Mouse (Mus musculus) lung, postnatal 0 days (tissue): Measurements from ENCODE around the gene Rab34. TPM values are rescaled to one million over a fixed set of nuclear protein-coding genes. Genes with fewer than 3 reads are reported as not detected.

ENCODE experiments used
- ATAC-seq: fragments of 200-750 bp; cut with Nextera tagmentation; 2 replicates; pipeline ENCODE4 v1.8.0; 2017; ENCODE audit warnings: moderate library complexity
- DNase-seq: peaks from one replicate; pipeline ENCODE4 v3.0.0-alpha.2; 2016; ENCODE audit warnings: low spot score
- H3K27ac ChIP-seq: fragments of 300-500 bp; sonication (generic); 2 replicates; pipeline ENCODE4 v1.5.1; 2014; ENCODE audit warnings: antibody characterized with exemption, mild to moderate bottlenecking, low read length, mixed read lengths
- H3K27me3 ChIP-seq: fragments of 300-500 bp; sonication (generic); replicated peaks from 2 replicates; pipeline ENCODE4 v1.6.1; 2014; ENCODE audit warnings: low read length, mixed read lengths; ENCODE audit not compliant: insufficient read depth
- H3K36me3 ChIP-seq: fragments of 300-500 bp; sonication (generic); 2 replicates; pipeline ENCODE4 v1.6.1; 2014; ENCODE audit warnings: low read length, mixed read lengths; ENCODE audit not compliant: insufficient read depth
- H3K4me1 ChIP-seq: fragments of 300-500 bp; sonication (generic); 2 replicates; pipeline ENCODE4 v1.6.1; 2014; ENCODE audit warnings: antibody characterized with exemption, low read depth, low read length, mixed read lengths; ENCODE audit not compliant: insufficient read depth
- H3K4me2 ChIP-seq: fragments of 300-500 bp; sonication (generic); replicated peaks from 2 replicates; pipeline ENCODE4 v1.6.1; 2014; ENCODE audit warnings: low read depth, mild to moderate bottlenecking, low read length, moderate library complexity, mixed read lengths
- H3K4me3 ChIP-seq: fragments of 300-500 bp; sonication (generic); 2 replicates; pipeline ENCODE4 v1.5.1; 2014; ENCODE audit warnings: low read depth, low read length
- H3K9ac ChIP-seq: fragments of 300-500 bp; sonication (generic); replicated peaks from 2 replicates; pipeline ENCODE4 v1.6.1; 2014; ENCODE audit warnings: low read depth, mild to moderate bottlenecking
- H3K9me3 ChIP-seq: fragments of 300-500 bp; sonication (generic); 2 replicates; pipeline ENCODE4 v1.6.1; 2016; ENCODE audit warnings: low read length, mixed read lengths
- CTCF ChIP-seq: IDR thresholded peaks from 2 replicates; pipeline ENCODE4 v1.5.1; 2016; ENCODE audit warnings: antibody characterized with exemption, mild to moderate bottlenecking
- EP300 ChIP-seq: IDR thresholded peaks from 2 replicates; pipeline ENCODE4 v1.6.1; 2016; ENCODE audit warnings: antibody characterized with exemption, mild to moderate bottlenecking, control low read depth
- WGBS: fragments of 180-500 bp; shearing (Covaris S2); extraction: QIAGEN DNeasy Blood & Tissue Kit; methylation state at CpG from one replicate; pipeline ENCODE4 v1.1.7; 2014; 5-methylcytosine and 5-hydroxymethylcytosine counted together
- polyA plus RNA-seq: library from polyadenylated mRNA; unstranded; fragments of >200 nt; fragmentation: Nextera tagmentation; extraction: Ambion mirVana; gene quantifications from 2 replicates; pipeline ENCODE4 v1.2.1, GENCODE M21; 2015

The Rab34 gene
- polyA plus RNA-seq, 1 experiment from 2014 or later = 103 TPM

DNA sequence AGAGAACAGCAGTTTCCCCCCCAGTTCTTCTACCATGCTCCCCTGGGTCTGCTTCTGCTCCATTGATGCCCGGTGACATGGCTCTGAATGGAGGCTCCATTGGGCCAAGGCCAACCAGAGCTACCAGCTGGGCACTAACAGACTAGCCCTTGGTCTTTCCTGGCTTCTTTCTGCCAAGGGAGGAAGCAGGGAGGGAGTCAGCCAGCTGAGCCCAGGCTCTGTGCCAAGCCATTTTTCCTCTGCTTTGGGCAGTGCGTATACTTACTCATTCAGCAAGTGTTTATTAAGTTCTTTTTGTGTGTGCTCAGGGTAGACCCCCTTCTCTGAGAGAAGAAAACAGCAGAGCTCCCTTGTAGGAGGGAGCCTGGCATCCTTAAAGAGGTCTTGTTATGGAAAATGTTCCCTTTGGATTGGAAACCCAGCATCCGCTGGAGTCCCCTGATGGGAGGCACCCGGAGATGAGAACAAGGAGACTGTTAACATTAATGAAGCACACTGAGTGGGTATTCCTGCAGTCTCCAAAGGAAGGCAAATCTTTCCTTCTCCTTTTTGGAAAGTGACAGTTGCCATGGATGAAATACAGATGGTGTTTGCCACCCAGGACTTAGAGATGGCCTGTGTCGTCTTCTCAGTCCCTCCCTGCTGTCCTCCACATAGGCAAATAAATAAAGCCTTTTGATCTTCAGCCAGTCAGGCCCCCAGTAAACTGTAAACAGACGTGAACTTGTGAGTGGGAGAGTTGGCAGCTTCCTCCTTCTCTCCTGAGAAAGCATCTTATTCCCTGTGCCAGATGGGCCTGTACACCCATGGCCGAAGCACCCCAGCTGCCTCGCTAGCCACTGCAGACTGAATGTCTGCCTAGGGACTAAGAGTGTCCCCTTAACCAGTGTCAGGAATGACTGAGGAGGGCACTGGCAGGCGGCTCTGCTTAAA lies 35.7 kb upstream of the Rab34 start:
- ATAC-seq (peak; percentile 77), DNase-seq (peak; percentile 67)
- H3K4me2 ChIP-seq = 0 out of 2 replicates have a peak overlapping the region, but pooled peaks have one; percentile 11
- 26% methylated on average over 9 of the region's 9 CpGs for WGBS
- no peak overlapping the region for H3K4me3 ChIP-seq
- 0 out of 2 replicates have a peak, but pooled peaks cover 9% of the 10 kb centered on the region for H3K36me3 ChIP-seq
- no peaks in the 10 kb centered on the region for H3K9me3 ChIP-seq
- H3K27me3 ChIP-seq = no peaks in the 10 kb centered on the region
- peaks cover 4% of the 10 kb centered on the region; the same call in 1 of the 2 replicates for H3K4me1 ChIP-seq
- H3K9ac ChIP-seq = no peak overlapping the region
- TF ChIP-seq CTCF (no peak), EP300 (no peak)
- peak overlapping the region; percentile 74 for H3K27ac ChIP-seq

DNA sequence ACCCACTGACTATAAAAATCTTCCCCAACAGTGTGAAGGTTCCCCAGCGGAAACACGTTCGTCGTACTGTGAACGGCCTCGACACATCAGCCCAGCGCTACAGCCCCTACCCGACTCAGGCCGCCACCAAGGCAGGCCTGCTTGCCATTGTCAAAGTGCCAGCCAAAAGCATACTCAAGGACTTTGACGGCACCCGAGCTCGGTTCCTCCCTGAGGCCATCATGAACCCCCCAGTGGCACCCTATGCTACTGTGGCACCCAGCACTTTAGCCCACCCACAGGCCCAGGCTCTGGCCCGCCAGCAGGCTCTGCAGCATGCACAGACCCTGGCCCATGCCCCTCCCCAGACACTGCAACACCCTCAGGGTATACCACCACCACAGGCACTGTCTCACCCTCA lies 34.5 kb upstream of the Rab34 start:
- Histone ChIP-seq H3K4me3 (no peak overlapping the region), H3K4me1 (peaks cover 4% of the 10 kb centered on the region; the same call in 1 of the 2 replicates), H3K9ac (no peak overlapping the region), H3K36me3 (0 out of 2 replicates have a peak, but pooled peaks cover 9% of the 10 kb centered on the region), H3K27me3 (no peaks in the 10 kb centered on the region), H3K4me2 (no peak overlapping the region), H3K27ac (peak overlapping the region; percentile 74; the same call in 1 of the 2 replicates), H3K9me3 (no peaks in the 10 kb centered on the region)
- no peak for TF ChIP-seq CTCF
- no peak for TF ChIP-seq EP300
- 66% methylated on average over 13 of the region's 13 CpGs for WGBS
- no peak for DNase-seq
- ATAC-seq = no peak

DNA sequence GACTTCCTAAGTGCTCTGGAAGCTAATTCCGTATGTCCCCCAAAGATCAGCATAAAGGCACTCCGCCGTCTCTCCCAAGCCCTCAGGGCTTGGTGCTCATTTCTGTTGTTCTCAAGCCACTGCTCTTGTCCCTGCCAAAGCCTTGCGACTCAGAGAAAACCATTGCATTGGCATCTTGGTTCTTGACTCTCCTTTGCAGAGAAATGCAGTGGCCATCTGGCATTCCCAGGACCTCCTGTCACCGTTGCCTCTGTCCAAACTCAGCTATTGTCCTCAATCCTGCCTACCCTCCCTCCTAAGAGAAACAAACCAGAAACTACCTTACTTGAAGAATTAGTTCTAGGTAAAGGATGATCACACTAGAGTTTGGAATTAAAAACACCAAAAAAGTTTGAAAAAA lies 32.6 kb upstream of the Rab34 start:
- ATAC-seq = no peak
- Histone ChIP-seq H3K4me2 (no peak overlapping the region), H3K9me3 (no peaks in the 10 kb centered on the region), H3K4me3 (no peak overlapping the region), H3K36me3 (0 out of 2 replicates have a peak, but pooled peaks cover 4% of the 10 kb centered on the region), H3K27me3 (no peaks in the 10 kb centered on the region), H3K27ac (no peak overlapping the region), H3K4me1 (peaks cover 8% of the 10 kb centered on the region; the same call in 1 of the 2 replicates), H3K9ac (no peak overlapping the region)
- WGBS = 80% methylated on average over 5 of the region's 5 CpGs
- no peak for DNase-seq
- TF ChIP-seq CTCF (no peak), EP300 (no peak)

GRCm38 (mm10) chr11:78156156-78156699 lies 32.0 kb upstream of the Rab34 start:
- Histone ChIP-seq H3K4me1 (peaks cover 8% of the 10 kb centered on the region; the same call in 1 of the 2 replicates), H3K27me3 (no peaks in the 10 kb centered on the region), H3K36me3 (0 out of 2 replicates have a peak, but pooled peaks cover 4% of the 10 kb centered on the region), H3K9me3 (no peaks in the 10 kb centered on the region), H3K4me3 (no peak overlapping the region), H3K27ac (no peak overlapping the region), H3K9ac (no peak overlapping the region), H3K4me2 (no peak overlapping the region)
- 66% methylated on average over 6 of the region's 6 CpGs for WGBS
- TF ChIP-seq EP300 (no peak), CTCF (no peak)
- DNase-seq (no peak), ATAC-seq (no peak)

GRCm38 (mm10) chr11:78159096-78159495 lies 29.1 kb upstream of the Rab34 start:
- Histone ChIP-seq H3K36me3 (0 out of 2 replicates have a peak, but pooled peaks cover 4% of the 10 kb centered on the region), H3K27me3 (no peaks in the 10 kb centered on the region), H3K9me3 (no peaks in the 10 kb centered on the region), H3K4me1 (peaks cover 14% of the 10 kb centered on the region; the same call in 1 of the 2 replicates), H3K4me2 (no peak overlapping the region), H3K27ac (no peak overlapping the region), H3K4me3 (no peak overlapping the region), H3K9ac (no peak overlapping the region)
- TF ChIP-seq EP300 = no peak
- peak; percentile 99 for TF ChIP-seq CTCF
- DNase-seq (peak; percentile 94), ATAC-seq (peak; percentile 68)
- WGBS = 12% methylated on average over 2 of the region's 2 CpGs

DNA sequence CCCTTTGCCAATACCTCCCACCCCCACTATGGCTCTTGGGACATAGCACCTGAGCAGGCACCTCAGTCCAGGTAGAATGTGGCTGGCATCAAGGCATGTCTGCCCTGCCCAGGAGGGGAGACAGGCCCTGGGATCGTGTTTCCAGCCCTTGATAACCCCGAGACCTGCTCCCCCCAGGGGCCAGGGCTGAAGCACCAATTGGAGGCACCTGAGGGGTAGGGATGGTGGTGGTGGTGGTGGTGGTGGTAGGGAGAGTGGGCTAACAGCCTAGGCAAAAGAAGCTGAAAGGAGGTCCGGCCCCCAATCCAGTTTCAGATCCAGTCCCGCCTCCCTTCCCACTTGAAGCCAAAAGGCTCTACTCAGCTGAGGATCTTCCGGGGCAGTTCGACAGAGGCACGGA lies 28.7 kb upstream of the Rab34 start:
- H3K4me2 ChIP-seq = no peak overlapping the region
- H3K27ac ChIP-seq = no peak overlapping the region
- no peak overlapping the region for H3K4me3 ChIP-seq
- peaks cover 14% of the 10 kb centered on the region; the same call in 1 of the 2 replicates for H3K4me1 ChIP-seq
- no peak for DNase-seq
- no peaks in the 10 kb centered on the region for H3K27me3 ChIP-seq
- H3K9ac ChIP-seq = no peak overlapping the region
- WGBS = 44% methylated on average over 7 of the region's 7 CpGs
- 0 out of 2 replicates have a peak, but pooled peaks cover 4% of the 10 kb centered on the region for H3K36me3 ChIP-seq
- ATAC-seq = no peak
- no peak for TF ChIP-seq CTCF
- TF ChIP-seq EP300 = no peak
- H3K9me3 ChIP-seq = no peaks in the 10 kb centered on the region
